12 mouse cellular contexts compared by ENCODE assay signal in genomic region chr17:21617352-21617751, GRCm38 (mm10). TPM values are rescaled to one million over a fixed set of nuclear protein-coding genes. Genes with fewer than 3 reads are reported as not detected.
DNase-seq lines count a peak whose midpoint lies in the region; ATAC-seq and TF ChIP-seq lines count a peak whose summit lies in the region.
"Had no signal": no experiment of that assay in that cellular context is flagged by ENCODE, and none has a peak within 500 bp of the region (broad histone marks: within the 10 kb centered on the region; RNA-seq: fewer than 3 reads in every experiment).

No protein-coding gene starts in this region.

- no peaks in the 10 kb centered on the region for H3K27me3 ChIP-seq in heart, embryonic 11.5 days (ENCODE audit: control insufficient read depth, insufficient read depth, low read length)
- no peaks in the 10 kb centered on the region for H3K27me3 ChIP-seq in neural tube, embryonic 12.5 days (replicated peaks)
- H3K27me3 ChIP-seq in limb, embryonic 14.5 days (ENCODE audit: control insufficient read depth, insufficient read depth, low read length), result no peaks in the 10 kb centered on the region

- H3K9me3 ChIP-seq in heart, embryonic 11.5 days (replicated peaks; ENCODE audit: control insufficient read depth, low read length), result no peaks in the 10 kb centered on the region
- no peaks in the 10 kb centered on the region; the same call in 1 of the 2 replicates for H3K9me3 ChIP-seq in neural tube, embryonic 12.5 days
- no peaks in the 10 kb centered on the region for H3K9me3 ChIP-seq in limb, embryonic 14.5 days (ENCODE audit: control insufficient read depth, low read length)

- no peak for TF ChIP-seq POLR2A in limb, embryonic 14.5 days (IDR thresholded peaks at IDR 0.05; ENCODE audit: borderline replicate concordance, extremely low read depth, insufficient read depth, insufficient read length)

- H3K4me2 ChIP-seq in heart, embryonic 11.5 days, result peak overlapping the region; percentile 53
- 0 out of 2 replicates have a peak overlapping the region, but pooled peaks have one; percentile 14 for H3K4me2 ChIP-seq in neural tube, embryonic 12.5 days (replicated peaks)
- H3K4me2 ChIP-seq in limb, embryonic 14.5 days (replicated peaks; ENCODE audit: low read depth, low read length, severe bottlenecking), result peak overlapping the region; percentile 23; the same call in 1 of the 2 replicates

- 5% methylated on average over 9 of the region's 9 CpGs for WGBS in heart, embryonic 11.5 days (ENCODE audit: insufficient replicate concordance)
- WGBS in neural tube, embryonic 12.5 days, result 11% methylated on average over 9 of the region's 9 CpGs
- WGBS in limb, embryonic 14.5 days, result 8% methylated on average over 9 of the region's 9 CpGs

- no peak overlapping the region for H3K27ac ChIP-seq in heart, embryonic 11.5 days (ENCODE audit: low read depth, low read length)
- no peak overlapping the region for H3K27ac ChIP-seq in neural tube, embryonic 12.5 days
- no peak overlapping the region for H3K27ac ChIP-seq in limb, embryonic 14.5 days (replicated peaks; ENCODE audit: low read depth, low read length)

- no peak overlapping the region for H3K9ac ChIP-seq in heart, embryonic 11.5 days (ENCODE audit: low read depth, low read length)
- H3K9ac ChIP-seq in neural tube, embryonic 12.5 days, result no peak overlapping the region
- no peak overlapping the region for H3K9ac ChIP-seq in limb, embryonic 14.5 days (ENCODE audit: low read depth, low read length, severe bottlenecking)

- H3K4me1 ChIP-seq in heart, embryonic 11.5 days (ENCODE audit: control insufficient read depth, insufficient read depth, low read length), result no peaks in the 10 kb centered on the region
- no peaks in the 10 kb centered on the region for H3K4me1 ChIP-seq in neural tube, embryonic 12.5 days
- no peaks in the 10 kb centered on the region for H3K4me1 ChIP-seq in limb, embryonic 14.5 days (ENCODE audit: control insufficient read depth, insufficient read depth, low read length)

- DNase-seq in heart, postnatal 36 days, result no peak
- no peak for DNase-seq in neural tube, embryonic 10.5 days (ENCODE audit: extremely low spot score, low spot score)
- DNase-seq in limb, embryonic 14.5 days (ENCODE audit: low spot score), result no peak
- DNase-seq in thymus, postnatal 4 days, result peak; percentile 42
- no peak for DNase-seq in embryo, embryonic 11 days
- DNase-seq in lung, postnatal 4 days, result no peak
- DNase-seq: cerebellum, adult 8-10 months; gastrocnemius, postnatal 36 days; kidney, postnatal 10 days; lung, adult 2 months had no signal

- H3K36me3 ChIP-seq in heart, embryonic 11.5 days (ENCODE audit: control insufficient read depth, insufficient read depth, low read length), result no peaks in the 10 kb centered on the region
- H3K36me3 ChIP-seq in neural tube, embryonic 12.5 days, result no peaks in the 10 kb centered on the region
- H3K36me3 ChIP-seq in limb, embryonic 14.5 days (ENCODE audit: control insufficient read depth, insufficient read depth, low read length), result no peaks in the 10 kb centered on the region

- peak overlapping the region; percentile 15; the same call in 1 of the 2 replicates for H3K4me3 ChIP-seq in heart, embryonic 11.5 days (ENCODE audit: low read depth, low read length)
- no peak overlapping the region for H3K4me3 ChIP-seq in neural tube, embryonic 12.5 days
- no peak overlapping the region for H3K4me3 ChIP-seq in limb, embryonic 14.5 days (replicated peaks; ENCODE audit: low read length)

- no peak for ATAC-seq in heart, embryonic 11.5 days (replicated peaks; ENCODE audit: insufficient number of reproducible peaks, low FRiP score, low TSS enrichment)
- ATAC-seq in neural tube, embryonic 12.5 days (ENCODE audit: low FRiP score, low read depth), result no peak
- no peak for ATAC-seq in limb, embryonic 14.5 days (ENCODE audit: low FRiP score, low read depth)

- intact Hi-C loops in heart, postnatal 36 days (cut with DNase I), result no loop called here

RNA-seq across cellular contexts. Expression of gene Zfp983, which starts 33.1 kb away (rescaled TPM):
- polyA plus RNA-seq in heart, embryonic 11.5 days (2014; fragmentation: Nextera tagmentation; extraction: Ambion mirVana), result 3.0 and 5.0 TPM in 2 replicates
- 1 to 10 TPM; 2.1 to 2.4 TPM for total RNA-seq in heart, postnatal 36 days (2021)
- polyA plus RNA-seq in neural tube, embryonic 12.5 days (2016; fragmentation: Nextera tagmentation; extraction: Ambion mirVana), result 7.8 and 9.2 TPM in 2 replicates
- 3.6 and 4.6 TPM in 2 replicates for polyA plus RNA-seq in limb, embryonic 14.5 days (2012; rRNA removed)
- polyA plus RNA-seq in limb, embryonic 14.5 days (2014; fragmentation: Nextera tagmentation; extraction: Ambion mirVana), result 5.5 and 5.7 TPM in 2 replicates

RNA-seq across cellular contexts. Expression of gene Zfp948, which starts 50.5 kb away (rescaled TPM):
- polyA plus RNA-seq in heart, embryonic 11.5 days (2014; fragmentation: Nextera tagmentation; extraction: Ambion mirVana), result 21.3 and 23.6 TPM in 2 replicates
- total RNA-seq in heart, postnatal 36 days (2021), result 1 to 10 TPM; 3.1 to 3.8 TPM
- polyA plus RNA-seq in neural tube, embryonic 12.5 days (2016; fragmentation: Nextera tagmentation; extraction: Ambion mirVana), result 14.1 and 16.3 TPM in 2 replicates
- polyA plus RNA-seq in limb, embryonic 14.5 days (2012; rRNA removed), result 10.2 and 16.6 TPM in 2 replicates
- 23.0 and 23.6 TPM in 2 replicates for polyA plus RNA-seq in limb, embryonic 14.5 days (2014; fragmentation: Nextera tagmentation; extraction: Ambion mirVana)
